Mouse (Mus musculus): ENCODE results near the gene Erf.
A peak's percentile ranks its signal among the peaks of the same experiment; 100 is the strongest.

Gene Erf

DNA sequence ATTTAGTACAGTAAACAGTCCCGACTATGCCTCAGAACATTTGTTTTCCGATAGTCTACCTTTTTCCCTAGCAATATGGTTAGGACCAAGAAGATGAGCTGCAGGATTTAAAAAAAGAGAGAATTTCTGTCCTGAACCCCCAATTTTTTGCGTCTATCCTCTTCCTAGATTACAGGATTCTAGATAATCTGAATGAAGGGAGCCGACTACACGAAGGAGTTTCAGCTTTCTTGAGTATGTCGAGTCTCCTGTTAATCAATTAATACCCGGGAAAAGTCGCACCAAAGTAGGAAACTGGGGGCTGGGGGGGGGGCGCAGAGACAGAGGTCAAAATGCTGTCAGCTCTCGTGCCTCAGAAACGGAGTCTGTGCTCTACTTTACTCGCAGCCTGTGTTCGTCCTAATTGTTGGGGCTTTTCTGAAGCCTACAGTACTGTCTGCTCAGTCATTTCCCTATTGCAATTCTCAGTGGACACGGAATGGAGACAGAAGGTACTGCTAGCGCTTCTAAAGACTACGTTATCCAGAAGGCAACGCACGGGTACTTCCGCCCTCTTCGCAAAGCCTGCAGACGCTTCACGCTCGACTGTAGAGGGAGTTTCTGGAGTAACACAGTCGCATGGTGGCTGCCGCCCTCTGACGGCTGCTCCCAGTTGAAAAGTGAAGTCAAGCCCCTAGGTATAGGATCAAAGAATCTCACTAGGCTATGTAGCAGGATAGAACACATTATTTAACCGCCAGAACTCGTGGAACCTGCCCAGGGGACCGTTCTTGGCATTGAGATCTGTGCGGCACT is 11.5 kb downstream of the Erf start:
- peak; percentile 90 to 93 for DNase-seq (ENCODE audit: low spot score in 2 of 2)

DNA sequence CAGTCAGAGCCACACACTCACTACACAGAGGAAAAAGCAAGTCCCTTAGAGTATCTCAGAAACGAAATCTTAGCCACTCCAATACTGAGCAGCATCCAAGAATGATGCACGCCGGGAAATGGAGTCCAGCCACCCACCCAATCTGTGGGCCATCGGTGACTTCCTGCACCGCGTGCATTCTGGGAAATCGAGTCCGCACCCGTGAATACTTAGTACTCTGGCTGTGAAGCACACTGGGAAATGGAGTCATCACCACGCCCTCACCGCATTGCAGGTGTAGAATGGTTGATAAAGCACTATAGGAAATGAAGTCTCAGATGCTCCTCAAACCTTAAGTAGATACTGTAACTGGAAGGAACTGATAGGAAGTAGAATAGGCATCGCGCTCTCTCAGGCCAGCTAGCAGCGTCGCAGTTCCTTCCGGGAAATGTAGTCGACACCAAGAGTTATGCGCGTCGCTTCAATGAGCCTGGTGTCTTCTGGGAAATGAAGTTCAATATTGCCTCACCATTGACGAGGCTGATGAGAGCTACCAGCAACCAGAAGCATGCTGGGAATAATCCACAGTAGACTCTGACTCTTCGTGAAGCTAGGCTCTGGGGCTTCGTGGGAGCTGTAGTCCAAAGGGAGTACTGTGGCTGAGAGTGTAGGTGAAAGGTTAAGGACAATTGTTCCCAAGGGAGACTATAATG is 12.4 kb downstream of the Erf start:
- DNase-seq (ENCODE audit: low spot score in 2 of 2), result peak; percentile 93 to 95

DNA sequence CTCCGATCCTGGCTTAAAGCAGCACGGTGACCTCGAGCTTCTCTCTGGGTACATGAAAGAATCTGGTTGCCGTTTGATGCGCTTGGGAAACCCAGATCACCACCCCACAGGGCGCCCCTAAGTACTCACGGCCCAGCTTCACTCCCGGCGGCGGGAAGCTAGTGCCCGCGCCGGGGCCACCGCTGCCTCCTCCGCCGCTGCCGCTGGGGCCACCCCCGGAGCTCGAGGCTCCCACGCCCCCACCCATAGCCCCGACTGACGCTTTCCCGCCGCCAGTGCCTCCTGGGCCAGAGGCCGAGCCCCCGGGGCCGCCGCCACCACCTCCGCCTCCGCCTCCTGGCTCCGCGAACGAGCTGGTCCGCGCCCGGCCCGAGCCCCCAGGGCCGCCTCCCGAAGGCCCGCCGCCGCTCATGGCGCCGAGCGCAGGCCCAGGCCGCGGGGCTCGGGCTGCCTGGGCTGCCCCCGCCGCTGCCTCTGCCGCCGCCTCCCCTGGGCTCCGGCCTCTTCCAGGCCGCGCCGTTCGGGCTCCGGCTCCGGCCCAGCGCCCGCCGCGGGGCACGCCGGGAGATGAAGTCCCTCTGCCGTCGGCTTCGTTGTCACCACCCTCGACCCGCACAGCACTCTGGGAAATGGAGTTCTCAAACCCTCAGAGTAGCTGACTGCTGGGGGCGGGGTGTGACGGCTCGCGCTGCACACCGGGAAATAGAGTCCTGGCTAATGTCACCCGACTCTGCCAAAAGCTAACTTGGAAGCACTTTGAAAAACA is 13.1 kb downstream of the Erf start, which contains the start of gene Gsk3a:
Gene Gsk3a (minus strand): TSS at position 603 of the 766 bp plus-strand sequence.
- peak; percentile 99 for DNase-seq (ENCODE audit: low spot score in 2 of 2)

DNA sequence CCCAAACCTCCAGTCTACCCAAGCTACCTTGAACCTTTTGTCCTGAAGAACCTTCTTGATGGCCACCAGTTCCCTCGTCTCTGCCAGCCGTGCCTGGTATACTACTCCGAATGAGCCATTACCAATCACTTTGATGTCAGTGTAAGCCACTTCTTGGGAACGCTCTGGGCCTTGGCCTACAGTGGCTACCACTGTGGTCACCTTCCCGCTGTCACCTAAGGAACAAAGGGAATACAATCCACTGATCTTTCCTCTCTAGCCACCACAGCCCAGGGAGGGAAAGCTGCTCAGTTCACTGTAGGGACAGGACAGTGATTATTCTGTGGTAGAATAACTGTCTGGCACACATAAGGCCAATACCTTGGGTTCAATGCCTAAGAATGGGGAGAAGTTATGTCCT is 15.0 kb downstream of the Erf start:
- no peak for DNase-seq (ENCODE audit: low spot score in 2 of 2)

DNA sequence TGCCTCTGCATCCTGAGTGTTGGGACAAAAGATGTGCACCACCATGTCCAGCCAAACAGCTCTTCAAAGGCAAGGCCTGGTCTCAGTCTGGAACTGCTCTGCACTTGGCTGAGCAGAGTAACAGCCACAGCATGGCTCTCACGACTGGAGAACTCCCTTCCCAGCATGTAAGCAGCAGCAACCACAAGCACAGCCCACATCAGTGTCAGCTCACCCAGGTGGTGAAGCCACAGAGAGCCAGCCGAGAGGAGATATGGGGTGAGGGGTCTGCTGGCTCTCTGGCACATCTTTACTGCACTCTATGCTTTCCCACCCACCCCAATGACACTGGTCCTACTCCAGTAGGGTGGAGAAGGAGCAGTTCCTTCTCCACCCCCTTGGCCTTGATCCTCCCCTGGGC is 17.5 kb downstream of the Erf start:
- no peak for DNase-seq (ENCODE audit: low spot score in 2 of 2)

DNA sequence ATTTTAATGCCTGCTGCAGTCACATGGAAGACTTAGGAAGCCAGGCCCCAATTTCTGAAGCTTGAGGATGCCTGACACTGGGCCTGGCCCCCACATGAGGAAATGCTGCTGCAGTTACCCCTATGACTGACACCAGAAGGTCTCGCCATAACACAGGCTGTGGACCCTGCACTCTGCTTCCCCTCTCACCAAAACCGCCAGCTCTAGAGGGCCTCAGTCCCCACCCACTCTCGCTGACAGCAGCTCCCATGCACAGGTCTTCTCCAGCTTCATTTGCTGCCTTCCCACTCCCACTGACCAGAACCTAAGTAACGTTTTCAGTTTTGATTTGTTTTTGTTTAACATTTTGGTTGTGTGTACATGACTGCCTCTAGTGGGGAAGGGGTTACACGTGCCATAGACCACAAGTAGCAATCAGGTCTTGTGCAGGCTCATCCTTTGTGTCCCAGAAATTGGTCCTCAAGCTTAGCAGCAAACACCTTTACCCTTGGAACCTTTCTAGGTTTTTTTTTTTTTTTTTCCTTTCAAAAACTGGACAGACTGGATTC is 18.4 kb downstream of the Erf start:
- DNase-seq (ENCODE audit: low spot score in 2 of 2), result no peak

DNA sequence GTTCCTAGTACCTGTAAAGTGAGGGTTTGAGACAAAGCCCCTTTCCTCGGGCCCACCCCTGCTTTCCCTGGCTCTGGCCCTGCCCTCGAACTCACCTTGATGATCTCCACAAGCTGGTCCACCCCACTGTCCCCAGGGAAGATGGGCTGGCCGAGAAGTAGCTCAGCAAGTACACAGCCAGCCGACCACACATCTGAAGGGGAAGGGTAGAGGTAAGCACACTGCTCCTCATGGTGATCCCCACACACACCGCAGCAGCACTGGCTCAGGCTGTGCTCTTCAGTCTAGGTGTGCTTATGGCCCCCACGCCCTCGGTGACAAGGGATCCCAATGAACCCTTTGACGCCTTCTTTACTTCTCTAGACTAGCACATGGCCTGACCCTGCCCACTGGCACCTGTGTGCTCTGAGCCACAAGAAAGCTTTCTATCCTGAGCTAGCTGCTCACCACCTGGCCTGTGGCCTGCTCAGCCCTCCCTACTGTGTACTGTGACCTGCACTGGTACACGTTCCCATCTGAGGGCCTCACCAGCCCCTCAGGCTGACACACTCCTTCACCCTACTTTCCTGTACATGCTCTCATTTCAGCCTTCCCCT is 19.8 kb downstream of the Erf start:
- no peak for DNase-seq (ENCODE audit: low spot score in 2 of 2)

DNA sequence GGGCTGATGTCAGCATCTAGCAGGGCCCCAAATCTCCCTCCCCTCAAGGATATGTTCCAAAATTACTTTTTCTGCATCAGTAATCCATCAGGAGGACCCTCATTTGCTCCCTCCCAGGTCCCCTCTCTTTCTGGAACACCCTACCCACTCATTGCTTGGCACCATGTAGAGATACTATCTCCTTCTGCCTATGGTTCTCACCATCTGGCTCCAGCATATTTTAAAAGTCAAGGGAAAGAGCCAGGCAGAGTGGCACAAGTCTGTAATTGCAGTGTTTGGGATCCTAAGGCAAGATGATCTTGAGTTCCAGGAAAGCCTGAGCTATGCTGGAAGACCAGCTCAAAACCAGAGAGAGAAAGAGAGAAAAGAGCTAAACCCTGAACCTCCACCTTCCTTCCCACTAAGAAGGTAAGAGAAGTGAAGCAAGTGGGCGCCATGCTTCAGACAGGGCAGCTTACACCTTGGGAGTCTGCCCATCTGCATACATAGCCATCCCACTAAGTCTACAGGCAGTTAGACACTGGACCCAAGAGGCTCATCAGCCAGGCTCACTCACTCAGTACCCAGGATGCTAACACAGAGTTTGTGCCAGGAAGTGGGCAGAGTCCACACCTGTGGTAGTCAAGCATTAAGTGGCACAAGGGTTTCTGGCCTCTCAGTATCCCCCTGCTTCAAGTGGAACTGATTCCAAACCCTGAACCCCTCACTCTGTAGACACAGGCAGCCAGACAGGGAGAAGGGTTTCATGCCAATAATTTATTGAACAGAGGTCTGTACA is 22.8 kb downstream of the Erf start:
- DNase-seq (ENCODE audit: low spot score in 2 of 2), result no peak

DNA sequence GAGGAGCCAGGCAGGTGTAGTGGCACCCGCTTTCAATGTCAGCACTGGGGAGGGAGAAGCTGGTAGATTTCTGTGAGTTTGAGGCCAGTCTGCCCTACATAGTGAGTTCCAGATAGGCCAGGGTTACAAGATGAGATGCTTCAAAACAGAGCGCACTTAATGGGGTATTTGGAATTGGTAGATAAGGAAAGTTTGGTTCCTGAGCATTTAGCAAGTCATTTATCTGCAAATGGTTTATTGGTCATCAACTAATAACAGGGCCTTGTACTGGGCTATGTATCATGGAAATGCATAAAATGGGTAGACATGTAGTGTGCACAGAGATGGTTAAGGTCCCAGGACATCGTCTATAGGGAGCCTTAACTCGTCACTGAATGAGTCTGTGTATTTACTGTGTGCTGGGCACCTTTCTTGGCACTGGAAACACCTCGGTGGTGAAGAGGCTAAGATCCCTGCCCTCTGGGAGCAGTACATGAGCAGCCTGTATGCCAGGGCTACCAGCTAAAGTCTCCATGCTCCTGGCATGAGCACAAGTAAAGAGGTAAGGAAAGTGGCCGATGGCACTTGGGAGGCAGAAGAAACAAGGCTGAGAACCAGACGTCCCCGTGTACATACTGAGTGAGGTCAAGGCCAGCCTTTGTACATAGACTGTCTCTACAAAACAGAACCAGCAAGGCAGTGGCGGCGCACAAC is 28.1 kb downstream of the Erf start:
- DNase-seq (ENCODE audit: low spot score in 2 of 2), result no peak

DNA sequence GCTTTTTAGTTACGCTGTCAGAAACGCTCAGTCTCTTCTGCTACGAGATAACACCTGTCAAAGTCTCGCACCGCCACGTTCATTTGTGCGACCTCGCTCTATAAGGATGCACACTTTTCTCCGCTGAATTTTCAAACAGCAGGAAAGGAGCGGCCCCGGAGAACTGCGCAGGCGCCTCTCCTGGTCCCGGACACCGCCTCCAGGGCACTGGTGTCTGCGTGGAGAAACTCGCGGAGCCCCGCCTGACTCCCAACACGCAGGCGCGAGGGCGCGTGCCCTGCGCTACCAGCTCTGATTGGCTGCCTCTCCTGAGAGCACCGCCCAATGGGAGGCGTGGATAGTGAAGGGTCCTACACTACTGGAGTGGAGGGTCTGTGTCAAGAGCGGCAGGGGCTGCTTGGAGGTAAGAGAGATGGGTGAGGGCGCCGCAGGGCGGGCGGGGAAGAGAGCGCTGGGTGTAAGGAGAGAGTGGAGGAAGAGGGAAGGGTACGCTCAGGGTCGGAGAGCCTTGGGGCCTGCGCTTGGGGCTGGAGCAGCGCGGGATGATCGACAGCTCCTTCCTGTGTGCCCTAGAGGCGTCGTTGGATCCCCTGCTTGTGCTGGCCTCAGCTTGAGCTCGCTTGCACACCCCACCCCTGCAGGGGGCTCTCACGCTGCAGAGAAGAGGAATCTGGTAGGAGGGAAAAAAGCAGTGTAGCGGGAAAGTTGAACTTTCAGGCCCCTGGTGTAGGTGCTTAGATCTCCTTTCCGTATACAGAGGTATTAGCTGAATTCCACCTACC is 29.3 kb downstream of the Erf start, which contains the start of gene Zfp526:
Gene Zfp526 (plus strand): TSS at position 324 of the 782 bp plus-strand sequence.
- peak; percentile 98 to 99 for DNase-seq (ENCODE audit: low spot score in 2 of 2)

DNA sequence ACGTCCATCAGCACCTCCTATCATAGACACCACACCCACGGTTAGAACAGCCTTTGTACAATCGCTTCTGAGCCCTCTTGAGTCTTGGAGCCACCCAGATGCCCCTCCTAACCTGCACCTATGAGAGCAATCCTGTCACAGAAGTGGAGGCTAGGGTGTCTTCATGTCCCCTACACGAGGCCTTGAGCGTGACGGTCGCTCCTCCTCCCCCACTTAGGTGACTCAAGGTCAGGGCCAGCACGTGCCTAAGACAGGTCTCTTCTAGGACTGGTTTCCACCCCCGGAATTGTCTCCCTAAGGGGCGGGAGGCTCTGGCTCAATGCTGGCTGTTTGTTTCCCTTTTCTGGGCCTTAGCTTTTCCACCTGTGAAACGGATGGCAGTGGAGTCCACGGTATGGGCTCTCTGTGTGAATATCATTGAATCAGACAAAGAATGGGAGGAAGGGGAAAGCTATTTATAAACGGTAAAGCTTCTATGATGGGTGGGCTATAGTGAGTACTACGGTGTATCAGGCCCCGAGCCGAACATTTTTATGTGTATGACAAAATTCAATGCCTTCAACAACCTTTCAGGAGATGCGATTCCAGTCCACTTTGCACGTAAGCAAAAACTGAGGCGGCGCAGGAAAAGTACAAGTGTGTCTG is 30.0 kb downstream of the Erf start, which contains the start of gene Dedd2:
Gene Dedd2 (minus strand): TSS at position 159 of the 645 bp plus-strand sequence.
- DNase-seq (ENCODE audit: low spot score in 2 of 2), result peak in 1 of 2 experiments; percentile 43

DNA sequence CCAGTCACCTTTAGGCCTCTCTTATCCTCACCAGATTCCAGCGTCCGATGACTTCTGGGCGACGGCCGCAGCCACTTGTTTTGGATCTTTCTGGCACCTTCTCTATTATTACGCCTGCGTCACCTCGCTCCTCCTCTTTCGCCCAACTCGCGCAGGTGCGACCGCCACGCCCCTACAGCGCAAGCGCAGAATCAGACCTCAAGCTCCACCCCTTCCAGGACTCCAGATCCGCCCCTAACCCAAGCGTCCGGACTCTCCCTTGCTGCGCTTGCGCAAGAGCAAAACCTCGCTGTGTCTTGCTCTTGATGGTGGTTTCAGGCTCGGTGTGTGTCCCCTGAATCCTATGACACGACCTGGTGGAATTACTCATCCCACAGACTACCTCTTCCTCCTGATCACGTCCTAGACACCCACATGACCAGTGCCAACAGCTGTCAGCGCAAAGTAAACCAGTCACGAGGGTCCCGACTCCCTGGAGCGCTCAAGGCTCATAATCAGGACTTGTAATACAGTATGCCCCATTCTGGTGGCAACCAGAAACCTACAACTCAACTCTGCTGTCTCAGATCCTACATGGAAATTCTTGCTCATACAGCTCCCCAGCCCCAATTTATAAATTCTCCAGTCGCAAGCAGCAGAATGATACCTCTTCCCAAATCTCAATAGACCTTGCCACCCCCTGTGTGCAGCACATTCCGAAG is 30.7 kb downstream of the Erf start:
- DNase-seq (ENCODE audit: low spot score in 2 of 2), result peak; percentile 97 to 98

DNA sequence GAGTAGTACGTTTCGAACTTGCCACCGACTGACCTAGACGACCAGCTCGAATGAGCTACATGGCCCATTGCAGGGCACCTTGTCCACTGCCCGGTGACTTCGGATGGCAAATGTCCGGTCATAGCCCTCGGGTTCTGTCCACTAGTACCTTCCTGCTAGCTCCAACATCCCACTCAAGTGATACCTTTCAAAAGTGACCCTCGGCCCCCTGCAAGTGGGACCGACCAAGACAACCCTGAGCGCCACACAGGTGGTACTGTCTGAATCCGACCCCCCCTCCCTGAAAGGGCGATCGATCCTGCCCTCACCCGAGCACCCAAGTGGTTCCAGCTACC is 31.2 kb downstream of the Erf start:
- DNase-seq (ENCODE audit: low spot score in 2 of 2), result no peak

DNA sequence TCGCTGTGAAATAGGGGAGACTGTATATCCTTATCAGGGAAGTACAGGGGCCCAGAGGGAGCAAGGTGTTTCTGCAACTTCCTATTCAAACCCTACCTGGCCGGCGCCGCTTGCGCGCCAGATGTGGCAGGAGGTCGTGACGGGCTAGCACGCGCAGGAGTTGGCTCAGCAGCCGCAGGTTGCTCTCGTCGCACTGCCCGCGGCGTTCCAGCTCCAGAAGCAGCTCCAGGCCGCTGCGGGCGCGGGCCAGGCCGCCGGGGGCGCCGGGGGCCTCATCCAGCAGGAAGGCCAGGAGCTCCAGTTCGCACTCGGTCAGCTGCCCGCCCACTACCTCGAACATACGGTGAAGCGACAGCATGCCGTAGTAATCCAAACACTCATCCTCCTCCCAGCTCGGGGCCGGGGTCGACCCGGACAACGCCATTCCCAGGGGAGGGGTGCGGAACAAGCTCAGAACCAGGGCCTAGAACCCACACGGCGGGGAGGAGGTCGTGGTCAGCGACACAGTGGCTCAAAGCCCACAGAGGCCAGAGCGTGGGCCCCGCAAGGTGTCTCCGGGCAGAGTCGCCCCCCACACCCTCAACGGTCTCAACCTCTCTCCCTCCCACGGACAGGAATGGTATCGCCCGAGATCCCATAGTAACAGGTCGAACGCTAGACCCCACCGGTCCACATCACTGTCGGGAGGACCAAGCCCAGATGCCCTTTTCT is 31.7 kb downstream of the Erf start:
- peak; percentile 41 to 59 for DNase-seq (ENCODE audit: low spot score in 2 of 2)

DNA sequence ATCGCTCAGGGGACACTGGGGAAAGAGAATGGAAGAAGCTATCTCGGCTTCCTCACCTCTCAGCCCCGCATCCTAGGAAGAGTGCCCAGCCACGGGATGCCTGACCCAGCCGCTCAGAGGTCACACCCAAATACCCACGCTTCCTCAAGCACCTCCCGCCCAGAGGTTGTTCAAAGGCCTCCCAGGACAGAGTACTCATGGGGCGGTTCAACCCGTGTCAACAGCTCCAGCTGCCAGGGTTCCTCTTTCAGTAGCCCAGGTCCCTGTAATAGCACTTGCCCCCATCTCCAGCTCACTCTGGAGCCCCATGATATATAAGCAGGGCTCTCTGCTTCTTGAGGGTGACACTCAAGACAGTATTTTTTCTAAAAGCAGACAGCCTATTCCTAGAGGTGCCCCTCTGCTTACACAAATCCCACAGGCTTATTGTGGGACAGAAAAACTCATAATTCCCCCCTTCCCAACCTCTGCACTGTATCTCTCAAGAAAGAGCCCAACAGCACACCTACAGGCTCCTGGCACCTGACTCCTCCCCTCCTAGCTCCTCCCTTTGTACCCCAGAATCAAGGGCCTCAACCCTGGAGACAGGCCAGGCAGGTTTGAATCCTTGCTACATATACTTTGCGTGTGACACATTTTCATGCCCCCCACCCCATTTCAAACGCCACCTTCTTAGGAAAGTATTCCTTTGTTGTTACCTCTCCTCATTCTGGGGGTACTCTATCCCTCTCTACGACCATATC is 32.7 kb downstream of the Erf start:
- peak; percentile 39 to 54 for DNase-seq (ENCODE audit: low spot score in 2 of 2)

DNA sequence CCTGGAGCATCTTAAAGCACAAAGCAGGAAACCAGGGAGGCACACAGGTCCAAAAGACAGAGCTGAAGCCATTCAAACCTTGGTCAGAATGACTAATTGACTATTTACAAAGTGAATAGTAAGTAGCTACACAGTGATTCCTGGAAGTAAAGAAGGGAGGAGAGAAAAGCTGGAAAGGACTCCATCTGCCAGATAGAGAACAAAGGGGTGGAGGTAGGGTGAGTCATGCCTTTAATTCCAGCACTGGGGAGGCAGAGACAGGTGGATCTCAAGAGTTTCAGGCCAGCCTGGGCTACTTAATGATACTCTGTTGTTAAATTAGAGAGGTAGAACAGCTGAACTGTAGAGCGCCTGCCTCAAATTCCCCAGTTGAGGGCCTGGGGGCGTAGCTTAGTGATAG is 36.4 kb downstream of the Erf start:
- DNase-seq (ENCODE audit: low spot score in 2 of 2), result no peak

DNA sequence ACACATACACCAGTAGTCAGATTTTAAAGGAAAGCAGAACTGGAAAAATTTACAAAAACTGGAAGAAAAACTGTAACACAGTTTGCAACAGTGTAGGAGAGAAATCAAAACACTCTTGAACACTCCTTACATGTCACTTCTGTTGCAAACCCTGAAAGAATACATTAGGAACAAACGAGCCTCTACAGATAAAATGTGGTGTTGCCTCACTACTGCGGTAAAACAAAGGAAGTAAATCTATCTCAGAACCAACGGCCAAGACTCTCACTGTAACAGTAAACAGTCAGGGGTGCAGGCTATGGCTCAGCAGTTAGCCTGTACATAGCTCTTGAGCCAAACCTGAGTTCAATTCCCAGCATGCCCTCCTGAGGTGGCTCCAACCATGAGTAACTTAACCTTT is 37.5 kb downstream of the Erf start:
- no peak for DNase-seq (ENCODE audit: low spot score in 2 of 2)
